Mouse (Mus musculus): ENCODE data around the gene Gm28269.

Gm28269 gene

GRCm38 (mm10) chrX:21744997-21745396 lies at the start of gene Gm28269:
Gene Gm28269, minus strand, starts transcription at chrX:21745097.
- no peak for DNase-seq (ENCODE audit: low spot score in 2 of 2)

- DNase-seq (ENCODE audit: low spot score in 2 of 2), result no peak
Measured at GRCm38 (mm10) chrX:21716885-21717284, 28.0 kb downstream of the Gm28269 start.

GRCm38 (mm10) chrX:21715293-21715692 lies 29.6 kb downstream of the Gm28269 start:
- DNase-seq (ENCODE audit: low spot score in 2 of 2), result no peak

- no peak for DNase-seq (ENCODE audit: low spot score in 2 of 2)
Measured at GRCm38 (mm10) chrX:21714829-21715228, 30.1 kb downstream of the Gm28269 start, which contains the start of gene Slc6a14. Gene Slc6a14, plus strand, starts transcription at chrX:21714896.

- DNase-seq (ENCODE audit: low spot score in 2 of 2), result no peak
Measured at GRCm38 (mm10) chrX:21704470-21704869, 40.4 kb downstream of the Gm28269 start.

GRCm38 (mm10) chrX:21701646-21702045 lies 43.3 kb downstream of the Gm28269 start:
- no peak for DNase-seq (ENCODE audit: low spot score in 2 of 2)

GRCm38 (mm10) chrX:21695687-21696086 lies 49.2 kb downstream of the Gm28269 start:
- DNase-seq (ENCODE audit: low spot score in 2 of 2), result no peak

- DNase-seq (ENCODE audit: low spot score in 2 of 2), result no peak
Measured at GRCm38 (mm10) chrX:21695220-21695619, 49.7 kb downstream of the Gm28269 start.

All from frontal cortex, postnatal 36 days (tissue).